Mouse (Mus musculus): ENCODE results near the gene Zbtb5.

DNA sequence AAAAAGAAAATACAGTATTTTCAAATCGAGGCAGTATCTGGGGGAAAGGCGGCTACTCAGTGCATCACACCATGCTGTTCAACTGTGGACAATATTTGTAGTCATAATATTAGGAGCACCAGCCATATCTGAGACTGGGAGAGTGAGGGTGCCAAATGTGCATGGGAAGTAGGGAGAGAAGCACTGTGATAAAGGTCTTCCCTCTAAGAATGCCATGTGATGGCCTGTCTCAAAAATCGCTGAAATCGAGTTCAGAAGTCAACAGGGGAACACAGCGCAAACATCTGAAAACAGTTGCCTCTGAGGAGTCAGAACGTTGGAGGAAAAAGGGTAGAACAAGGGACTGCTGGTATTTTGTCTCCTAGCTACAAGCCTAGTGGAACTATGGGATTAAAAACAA is 12.2 kb downstream of the Zbtb5 start:
- no peak for TF ChIP-seq POLR2A (IDR thresholded peaks at IDR 0.05; ENCODE audit: extremely low read depth, insufficient read depth, low read length)
- no peak for TF ChIP-seq CTCF (IDR thresholded peaks at IDR 0.05; ENCODE audit: low read depth, low read length)

All from liver, adult 2 months (tissue).